Mouse (Mus musculus): ENCODE data around the gene Nkiras1. TPM values are rescaled to one million over a fixed set of nuclear protein-coding genes. Genes with fewer than 3 reads are reported as not detected.

The Nkiras1 gene
- polyA plus RNA-seq, 1 experiment from 2014 or later = 14.6 TPM

DNA sequence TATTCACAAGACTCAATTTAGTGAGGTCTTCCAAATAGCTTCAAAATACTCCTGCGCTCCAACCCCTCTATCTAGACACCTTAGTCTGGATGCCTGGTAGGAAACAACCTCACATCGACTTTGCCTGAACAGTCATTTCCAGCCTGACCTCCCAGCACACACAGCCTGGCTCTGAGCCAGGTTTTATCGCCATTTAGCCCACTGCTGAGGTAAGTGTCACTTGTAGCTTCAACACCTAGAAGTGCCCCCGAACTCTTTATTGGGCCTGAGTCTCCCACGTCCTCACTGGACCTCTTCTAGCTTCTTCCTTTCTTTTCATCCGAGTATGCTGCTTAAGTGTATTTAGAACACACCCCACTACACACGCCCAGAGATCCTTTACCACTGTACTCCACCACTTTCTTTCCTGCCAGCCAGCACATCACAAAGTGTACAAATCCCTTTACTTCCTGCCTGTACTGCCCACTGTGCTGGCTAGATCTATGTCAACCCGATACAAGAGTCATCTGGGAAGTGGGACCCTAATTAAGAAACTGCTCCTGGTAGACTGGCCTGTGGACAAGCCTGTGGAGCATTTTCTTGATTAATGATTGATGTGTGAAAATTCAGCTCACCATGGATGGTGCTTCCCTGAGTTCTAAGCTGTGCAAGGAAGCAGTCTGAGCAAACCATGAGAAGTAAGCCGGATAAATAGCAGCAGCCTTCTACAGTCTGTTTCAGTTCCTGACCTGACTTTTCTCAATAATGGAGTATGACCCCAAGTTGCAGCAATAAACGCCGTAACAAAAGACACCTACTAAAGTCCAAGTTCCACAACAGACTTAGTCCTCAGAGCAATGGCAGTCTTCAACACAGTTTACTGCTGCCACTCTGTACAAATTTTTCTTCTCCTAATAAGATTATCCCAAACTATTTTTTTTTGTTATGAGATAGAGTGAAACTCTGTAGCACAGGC lies 46.8 kb downstream of the Nkiras1 start:
- ATAC-seq (ENCODE audit: low read depth) = peak; percentile 47
- Histone ChIP-seq H3K27ac (ENCODE audit: low read length) (no peak overlapping the region), H3K27me3 (ENCODE audit: control insufficient read depth, insufficient read depth, low read depth, low read length) (no peaks in the 10 kb centered on the region), H3K4me2 (ENCODE audit: low read depth, low read length) (no peak overlapping the region), H3K36me3 (ENCODE audit: control insufficient read depth, insufficient read depth, low read length) (no peaks in the 10 kb centered on the region), H3K9me3 (ENCODE audit: control insufficient read depth, low read length) (no peaks in the 10 kb centered on the region), H3K9ac (ENCODE audit: low read length) (no peak overlapping the region), H3K4me1 (replicated peaks; ENCODE audit: control insufficient read depth, insufficient read depth, low read length) (peaks cover 5% of the 10 kb centered on the region), H3K4me3 (ENCODE audit: low read length) (no peak overlapping the region)
- 52% methylated on average over 11 of the region's 11 CpGs for WGBS

DNA sequence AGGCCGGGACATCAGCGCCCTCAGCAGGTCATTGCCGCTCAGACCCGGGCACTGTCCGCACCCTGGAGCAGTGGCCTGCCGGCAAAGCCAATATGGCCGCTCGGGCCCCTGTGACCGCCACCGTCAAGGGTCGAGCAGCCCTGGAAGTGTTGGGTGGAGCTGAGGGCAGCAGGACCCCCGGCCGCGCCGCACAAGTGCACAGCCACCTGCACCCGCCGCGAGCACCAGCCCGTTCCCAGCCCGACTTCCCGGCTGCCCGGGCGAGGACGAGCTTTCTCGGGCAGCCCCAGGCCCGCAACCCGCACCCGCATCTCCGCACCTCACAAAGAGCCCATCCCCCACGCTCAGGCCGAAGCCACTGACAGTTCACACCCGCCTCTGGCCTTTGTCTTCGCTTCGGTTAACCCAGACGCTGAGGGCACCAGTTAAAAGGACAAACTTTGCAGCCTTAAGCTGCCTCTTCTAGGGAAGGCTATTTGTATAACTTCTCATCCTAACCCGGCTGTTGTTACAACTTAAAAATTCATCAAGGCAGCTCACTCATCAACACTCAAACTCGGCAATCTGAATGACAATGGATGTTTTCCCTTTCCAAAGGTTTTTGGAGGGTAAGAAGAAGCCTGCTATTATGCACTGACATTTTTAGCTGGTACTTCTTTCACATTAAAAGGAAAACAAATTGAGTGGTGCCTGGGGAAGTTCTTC lies 56.2 kb downstream of the Nkiras1 start:
- Histone ChIP-seq H3K27ac (ENCODE audit: low read length) (no peak overlapping the region), H3K36me3 (ENCODE audit: control insufficient read depth, insufficient read depth, low read length) (0 out of 2 replicates have a peak, but pooled peaks cover 4% of the 10 kb centered on the region), H3K9ac (ENCODE audit: low read length) (peak overlapping the region; percentile 67), H3K4me2 (ENCODE audit: low read depth, low read length) (peak overlapping the region; percentile 81), H3K27me3 (ENCODE audit: control insufficient read depth, insufficient read depth, low read depth, low read length) (no peaks in the 10 kb centered on the region), H3K9me3 (ENCODE audit: control insufficient read depth, low read length) (no peaks in the 10 kb centered on the region), H3K4me3 (ENCODE audit: low read length) (peak overlapping the region; percentile 53), H3K4me1 (replicated peaks; ENCODE audit: control insufficient read depth, insufficient read depth, low read length) (peaks cover 18% of the 10 kb centered on the region)
- 2% methylated on average over 32 of the region's 37 CpGs for WGBS
- no peak for ATAC-seq (ENCODE audit: low read depth)

DNA sequence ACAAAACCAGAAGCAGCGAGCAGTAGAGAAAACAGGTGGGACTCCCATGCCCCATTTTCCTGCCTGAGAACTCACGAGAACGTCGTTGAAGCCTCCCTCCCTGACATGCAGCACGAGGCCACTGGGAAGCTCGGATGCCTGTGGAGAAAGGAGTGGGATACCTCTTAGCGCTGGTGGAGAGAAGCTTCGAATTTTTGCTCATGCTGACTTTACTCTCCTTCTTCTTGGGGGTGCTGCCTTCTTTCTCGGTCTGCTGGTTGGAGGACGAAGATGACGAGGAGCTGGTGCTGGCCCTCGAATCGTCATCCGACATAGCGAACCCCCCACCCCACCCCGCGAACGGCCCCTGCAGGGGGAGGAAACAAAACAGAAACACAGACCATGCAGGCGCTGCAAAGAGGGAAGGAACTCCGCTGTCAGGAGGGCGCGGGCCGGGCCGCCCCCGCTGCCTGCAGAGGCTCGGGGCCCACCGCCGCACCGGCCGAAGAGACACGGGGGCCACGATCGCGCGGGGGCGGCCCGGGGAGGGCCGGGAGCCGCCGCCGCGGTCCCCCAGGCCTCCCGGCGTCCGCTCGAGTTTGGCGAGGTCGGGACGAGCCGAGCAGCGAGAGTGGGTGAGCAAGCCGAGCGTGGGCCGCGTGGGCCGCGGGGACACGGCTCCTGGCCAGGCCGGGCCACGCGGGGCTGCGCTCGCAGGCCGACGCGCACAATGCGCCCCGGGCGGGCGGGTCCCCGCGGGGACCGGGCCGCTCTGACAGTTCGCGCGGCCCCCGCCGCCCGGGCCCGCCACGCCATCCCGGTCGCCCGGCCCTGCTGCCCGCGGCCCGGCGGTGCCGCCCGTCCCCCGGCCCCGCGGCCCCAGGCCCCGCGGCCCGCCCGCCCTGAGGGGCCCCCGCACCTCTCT lies 60.1 kb downstream of the Nkiras1 start:
- no peaks in the 10 kb centered on the region for H3K9me3 ChIP-seq (ENCODE audit: control insufficient read depth, low read length)
- peak overlapping the region; percentile 90 for H3K9ac ChIP-seq (ENCODE audit: low read length)
- WGBS = under 1% methylated on average over 61 of the region's 99 CpGs
- peak overlapping the region; percentile 78 for H3K27ac ChIP-seq (ENCODE audit: low read length)
- H3K4me1 ChIP-seq (replicated peaks; ENCODE audit: control insufficient read depth, insufficient read depth, low read length) = peaks cover 18% of the 10 kb centered on the region
- H3K27me3 ChIP-seq (ENCODE audit: control insufficient read depth, insufficient read depth, low read depth, low read length) = no peaks in the 10 kb centered on the region
- peak overlapping the region; percentile 74 for H3K4me2 ChIP-seq (ENCODE audit: low read depth, low read length)
- ATAC-seq (ENCODE audit: low read depth) = peak; percentile 83
- H3K36me3 ChIP-seq (ENCODE audit: control insufficient read depth, insufficient read depth, low read length) = 0 out of 2 replicates have a peak, but pooled peaks cover 4% of the 10 kb centered on the region
- peak overlapping the region; percentile 72 for H3K4me3 ChIP-seq (ENCODE audit: low read length)

DNA sequence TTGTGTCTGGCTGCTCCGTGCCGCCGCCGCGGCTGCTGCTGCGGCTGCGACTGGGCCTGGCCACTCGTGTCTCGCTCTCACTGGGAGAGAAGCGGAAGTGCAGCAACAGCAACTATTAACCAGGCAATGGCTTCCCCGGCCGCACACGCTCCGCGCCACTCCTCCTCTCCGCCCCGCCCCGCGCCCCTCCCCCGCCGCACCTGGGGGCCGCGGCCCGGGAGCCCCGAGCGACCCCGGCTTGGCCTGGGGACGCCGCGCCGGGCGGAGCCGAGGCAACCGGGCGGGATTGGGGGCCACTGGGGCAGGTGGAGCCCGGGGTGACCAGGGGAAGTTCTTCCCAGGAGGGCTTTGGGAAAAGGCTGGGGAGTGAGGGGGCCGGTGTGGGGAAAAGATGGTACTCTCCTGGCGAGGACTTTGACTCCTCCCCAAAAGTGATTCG lies 60.8 kb downstream of the Nkiras1 start, which contains the start of gene Ube2e1:
TSS of gene Ube2e1 (minus strand) at position 167 of the 439 bp plus-strand sequence.
- Histone ChIP-seq H3K27ac (ENCODE audit: low read length) (peak within 1 kb of the TSS; percentile 78), H3K9ac (ENCODE audit: low read length) (peak within 1 kb of the TSS; percentile 90), H3K4me2 (ENCODE audit: low read depth, low read length) (peak within 1 kb of the TSS; percentile 74), H3K9me3 (ENCODE audit: control insufficient read depth, low read length) (no peaks in the 10 kb centered on the region), H3K4me1 (replicated peaks; ENCODE audit: control insufficient read depth, insufficient read depth, low read length) (peaks cover 16% of the 10 kb centered on the region), H3K27me3 (ENCODE audit: control insufficient read depth, insufficient read depth, low read depth, low read length) (no peaks in the 10 kb centered on the region), H3K36me3 (ENCODE audit: control insufficient read depth, insufficient read depth, low read length) (0 out of 2 replicates have a peak, but pooled peaks cover 4% of the 10 kb centered on the region), H3K4me3 (ENCODE audit: low read length) (peak within 1 kb of the TSS; percentile 72)
- WGBS = 0% methylated on average over 22 of the region's 39 CpGs
- peak; percentile 93 for ATAC-seq (ENCODE audit: low read depth)

Other genes starting within 250 kb of the Nkiras1 start
- gene Nr1d2, start 32.0 kb upstream of the Nkiras1 start, polyA plus RNA-seq (2015; fragmentation: Nextera tagmentation; extraction: Ambion mirVana) = 4.8 and 5.5 TPM in 2 replicates
- gene Rpl15, start 255 bp downstream of the Nkiras1 start, polyA plus RNA-seq (2015; fragmentation: Nextera tagmentation; extraction: Ambion mirVana) = 402 and 435 TPM in 2 replicates
- 117 and 122 TPM in 2 replicates for gene Ube2e1, start 60.7 kb downstream of the Nkiras1 start, polyA plus RNA-seq (2015; fragmentation: Nextera tagmentation; extraction: Ambion mirVana)

Data from lung, embryonic 16.5 days (tissue).